Mouse (Mus musculus) kidney, adult 2 months (tissue): Measurements from ENCODE around the gene Kcng3. TPM values are rescaled to one million over a fixed set of nuclear protein-coding genes. Genes with fewer than 3 reads are reported as not detected.

Source experiments
- DNase-seq: peaks from one replicate; pipeline ENCODE4 v3.0.0; 2021
- H3K27ac ChIP-seq: fragments of 200-500 bp; 2 replicates; pipeline ENCODE4 v1.5.1; 2012; ENCODE audit warnings: low read depth, low read length, control low read depth, inconsistent platforms; ENCODE audit not compliant: insufficient read depth
- H3K27me3 ChIP-seq: fragments of 200-500 bp; replicated peaks from 2 replicates; pipeline ENCODE4 v1.6.1; 2012; ENCODE audit warnings: mild to moderate bottlenecking, moderate library complexity, low read length, inconsistent platforms; ENCODE audit not compliant: control insufficient read depth, insufficient read depth
- H3K36me3 ChIP-seq: fragments of 200-500 bp; 2 replicates; pipeline ENCODE4 v1.6.1; 2012; ENCODE audit warnings: mild to moderate bottlenecking, moderate library complexity, low read length, inconsistent platforms; ENCODE audit not compliant: control insufficient read depth, insufficient read depth
- H3K4me1 ChIP-seq: fragments of 200-500 bp; 2 replicates; pipeline ENCODE4 v1.6.1; 2011; ENCODE audit warnings: low read length; ENCODE audit not compliant: control insufficient read depth, insufficient read depth
- H3K4me3 ChIP-seq: fragments of 200-500 bp; 2 replicates; pipeline ENCODE4 v1.5.1; 2011; ENCODE audit warnings: mild to moderate bottlenecking, low read depth, low read length, control low read depth; ENCODE audit not compliant: insufficient read depth
- CTCF ChIP-seq: fragments of 200-500 bp; conservative IDR thresholded peaks from 2 replicates; pipeline ENCODE4 v1.5.1; 2011; ENCODE audit warnings: low read depth, mild to moderate bottlenecking, control low read depth, low read length, moderate library complexity, mixed read lengths; ENCODE audit not compliant: insufficient read depth, insufficient read length
- POLR2A ChIP-seq: fragments of 200-500 bp; IDR thresholded peaks from one replicate; pipeline ENCODE4 v1.6.1; 2011; ENCODE audit warnings: low read depth, low read length, control low read depth
- WGBS: fragments of 180-500 bp; shearing (Covaris S2); methylation state at CpG from one replicate; pipeline ENCODE4 v1.1.7; 2018; 5-methylcytosine and 5-hydroxymethylcytosine counted together
- polyA plus RNA-seq: library from polyadenylated mRNA; depleted of rRNA; stranded (reverse); fragments of >200 nt; gene quantifications from 2 replicates; pipeline ENCODE4 v1.2.3, GENCODE M21; 2012; rRNA removed

Gene Kcng3
- 0.08 and 0.12 TPM in 2 replicates for polyA plus RNA-seq

- Histone ChIP-seq H3K4me1 (no peaks in the 10 kb centered on the region), H3K4me3 (peak within 1 kb of the TSS; percentile 56), H3K36me3 (no peaks in the 10 kb centered on the region), H3K27ac (no peak within 1 kb of the TSS), H3K27me3 (peaks cover 2% of the 10 kb centered on the region; the same call in 1 of the 2 replicates)
- DNase-seq, result peak; percentile 16
- under 1% methylated on average over 83 of the region's 86 CpGs for WGBS
- TF ChIP-seq POLR2A (no peak), CTCF (no peak)
Measured at GRCm38 (mm10) chr17:83631783-83632652, at the start of gene Kcng3. Gene Kcng3, minus strand, starts transcription at chr17:83631895.

- Histone ChIP-seq H3K4me1 (no peaks in the 10 kb centered on the region), H3K36me3 (no peaks in the 10 kb centered on the region), H3K27ac (no peak overlapping the region), H3K4me3 (no peak overlapping the region), H3K27me3 (no peaks in the 10 kb centered on the region)
- WGBS, result 83% methylated on average over 1 of the region's 1 CpGs
- DNase-seq, result no peak
- TF ChIP-seq POLR2A, result no peak
- TF ChIP-seq CTCF, result no peak
Measured at GRCm38 (mm10) chr17:83677370-83677769, 45.7 kb upstream of the Kcng3 start.

GRCm38 (mm10) chr17:83672685-83673084 is 41.0 kb upstream of the Kcng3 start:
- Histone ChIP-seq H3K27ac (no peak overlapping the region), H3K27me3 (no peaks in the 10 kb centered on the region), H3K4me3 (no peak overlapping the region), H3K4me1 (no peaks in the 10 kb centered on the region), H3K36me3 (no peaks in the 10 kb centered on the region)
- DNase-seq, result peak; percentile 39
- no peak for TF ChIP-seq CTCF
- TF ChIP-seq POLR2A, result no peak
- 53% methylated on average over 4 of the region's 4 CpGs for WGBS

- H3K27me3 ChIP-seq, result no peaks in the 10 kb centered on the region
- TF ChIP-seq CTCF, result no peak
- no peak for TF ChIP-seq POLR2A
- WGBS, result 80% methylated on average over 3 of the region's 3 CpGs
- H3K4me1 ChIP-seq, result no peaks in the 10 kb centered on the region
- DNase-seq, result no peak
- H3K4me3 ChIP-seq, result no peak overlapping the region
- no peak overlapping the region for H3K27ac ChIP-seq
- no peaks in the 10 kb centered on the region for H3K36me3 ChIP-seq
Measured at GRCm38 (mm10) chr17:83667934-83668690, 36.4 kb upstream of the Kcng3 start.

GRCm38 (mm10) chr17:83666597-83667287 is 35.0 kb upstream of the Kcng3 start:
- H3K4me1 ChIP-seq, result no peaks in the 10 kb centered on the region
- H3K27me3 ChIP-seq, result no peaks in the 10 kb centered on the region
- no peak overlapping the region for H3K27ac ChIP-seq
- WGBS, result 68% methylated on average over 13 of the region's 13 CpGs
- no peak overlapping the region for H3K4me3 ChIP-seq
- no peaks in the 10 kb centered on the region for H3K36me3 ChIP-seq
- TF ChIP-seq POLR2A, result no peak
- TF ChIP-seq CTCF, result no peak
- DNase-seq, result no peak

- 64% methylated on average over 8 of the region's 8 CpGs for WGBS
- no peaks in the 10 kb centered on the region for H3K4me1 ChIP-seq
- H3K36me3 ChIP-seq, result no peaks in the 10 kb centered on the region
- no peaks in the 10 kb centered on the region for H3K27me3 ChIP-seq
- H3K27ac ChIP-seq, result no peak overlapping the region
- no peak for DNase-seq
- TF ChIP-seq CTCF (no peak), POLR2A (no peak)
- no peak overlapping the region for H3K4me3 ChIP-seq
Measured at GRCm38 (mm10) chr17:83664761-83665160, 33.1 kb upstream of the Kcng3 start.

GRCm38 (mm10) chr17:83658943-83659342 is 27.2 kb upstream of the Kcng3 start:
- 90% methylated on average over 1 of the region's 1 CpGs for WGBS
- Histone ChIP-seq H3K4me3 (no peak overlapping the region), H3K27me3 (no peaks in the 10 kb centered on the region), H3K36me3 (no peaks in the 10 kb centered on the region), H3K4me1 (no peaks in the 10 kb centered on the region), H3K27ac (no peak overlapping the region)
- TF ChIP-seq POLR2A (no peak), CTCF (no peak)
- no peak for DNase-seq
